Mouse (Mus musculus): Measurements from ENCODE around the gene A530064D06Rik.
"Not testable (repeated sequence)": the region's sequence is repeated elsewhere in the genome, so short reads cannot be mapped to it uniquely, and the experiment has no call there.

The A530064D06Rik gene

GRCm38 (mm10) chr17:48167103-48167502 lies at the start of gene A530064D06Rik:
Gene A530064D06Rik (minus strand): TSS chr17:48167275.
- not testable (repeated sequence) for DNase-seq (ENCODE audit: extremely low read depth, low read depth)

- no peak for DNase-seq (ENCODE audit: extremely low read depth, low read depth)
Observed at GRCm38 (mm10) chr17:48215429-48215828, 48.4 kb upstream of the A530064D06Rik start.

- no peak for DNase-seq (ENCODE audit: extremely low read depth, low read depth)
Observed at GRCm38 (mm10) chr17:48213511-48213910, 46.4 kb upstream of the A530064D06Rik start.

- no peak for DNase-seq (ENCODE audit: extremely low read depth, low read depth)
Observed at GRCm38 (mm10) chr17:48212596-48212995, 45.5 kb upstream of the A530064D06Rik start.

GRCm38 (mm10) chr17:48203086-48203485 lies 36.0 kb upstream of the A530064D06Rik start:
- DNase-seq (ENCODE audit: extremely low read depth, low read depth) = no peak

GRCm38 (mm10) chr17:48192366-48192765 lies 25.3 kb upstream of the A530064D06Rik start:
- no peak for DNase-seq (ENCODE audit: extremely low read depth, low read depth)

- no peak for DNase-seq (ENCODE audit: extremely low read depth, low read depth)
Observed at GRCm38 (mm10) chr17:48185252-48185651, 18.2 kb upstream of the A530064D06Rik start.

GRCm38 (mm10) chr17:48157382-48158076 lies 9.5 kb downstream of the A530064D06Rik start:
- DNase-seq (ENCODE audit: extremely low read depth, low read depth) = no peak

- no peak for DNase-seq (ENCODE audit: extremely low read depth, low read depth)
Observed at GRCm38 (mm10) chr17:48146120-48146519, 21.0 kb downstream of the A530064D06Rik start, which contains the start of gene 9830107B12Rik. Gene 9830107B12Rik (minus strand): TSS chr17:48146268.

GRCm38 (mm10) chr17:48132810-48133209 lies 34.3 kb downstream of the A530064D06Rik start:
- DNase-seq (ENCODE audit: extremely low read depth, low read depth) = no peak

GRCm38 (mm10) chr17:48120456-48120855 lies 46.6 kb downstream of the A530064D06Rik start:
- DNase-seq (ENCODE audit: extremely low read depth, low read depth) = no peak

- DNase-seq (ENCODE audit: extremely low read depth, low read depth) = peak; percentile 64
Observed at GRCm38 (mm10) chr17:48119656-48120055, 47.4 kb downstream of the A530064D06Rik start.

- peak; percentile 83 for DNase-seq (ENCODE audit: extremely low read depth, low read depth)
Observed at GRCm38 (mm10) chr17:48118570-48118969, 48.5 kb downstream of the A530064D06Rik start.

GRCm38 (mm10) chr17:48110547-48111287 lies 56.4 kb downstream of the A530064D06Rik start:
- DNase-seq (ENCODE audit: extremely low read depth, low read depth) = peak; percentile 52

- DNase-seq (ENCODE audit: extremely low read depth, low read depth) = no peak
Observed at GRCm38 (mm10) chr17:48108520-48108919, 58.6 kb downstream of the A530064D06Rik start.

- DNase-seq (ENCODE audit: extremely low read depth, low read depth) = no peak
Observed at GRCm38 (mm10) chr17:48107862-48108261, 59.2 kb downstream of the A530064D06Rik start.

- no peak for DNase-seq (ENCODE audit: extremely low read depth, low read depth)
Observed at GRCm38 (mm10) chr17:48107333-48107732, 59.7 kb downstream of the A530064D06Rik start.

- peak; percentile 68 for DNase-seq (ENCODE audit: extremely low read depth, low read depth)
Observed at GRCm38 (mm10) chr17:48100441-48101417, 66.3 kb downstream of the A530064D06Rik start.

- DNase-seq (ENCODE audit: extremely low read depth, low read depth) = no peak
Observed at GRCm38 (mm10) chr17:48099312-48099711, 67.8 kb downstream of the A530064D06Rik start.

Measured in MEL-GATA-1-ER (cell line).